Mouse (Mus musculus) limb, embryonic 10.5 days (tissue): ENCODE data around the gene Plxnd1. TPM values are rescaled to one million over a fixed set of nuclear protein-coding genes. Genes with fewer than 3 reads are reported as not detected.

ENCODE experiments used
- DNase-seq: peaks from one replicate; pipeline ENCODE4 v3.0.0-alpha.2; 2017; ENCODE audit warnings: low spot score
- H3K27ac ChIP-seq: fragments of 300-500 bp; sonication (generic); 2 replicates; pipeline ENCODE4 v1.5.1; 2016; ENCODE audit warnings: mild to moderate bottlenecking
- H3K27me3 ChIP-seq: fragments of 300-500 bp; sonication (generic); 2 replicates; pipeline ENCODE4 v1.6.1; 2016; ENCODE audit warnings: low read depth, mild to moderate bottlenecking; ENCODE audit not compliant: poor library complexity, severe bottlenecking
- H3K36me3 ChIP-seq: fragments of 300-500 bp; sonication (generic); 2 replicates; pipeline ENCODE4 v1.6.1; 2016; ENCODE audit warnings: mild to moderate bottlenecking, moderate library complexity
- H3K4me1 ChIP-seq: fragments of 300-500 bp; sonication (generic); 2 replicates; pipeline ENCODE4 v1.6.1; 2016
- H3K4me3 ChIP-seq: fragments of 300-500 bp; sonication (generic); 2 replicates; pipeline ENCODE4 v1.5.1; 2016; ENCODE audit warnings: mild to moderate bottlenecking, moderate library complexity
- H3K9me3 ChIP-seq: fragments of 300-500 bp; sonication (generic); replicated peaks from 2 replicates; pipeline ENCODE4 v1.6.1; 2016; ENCODE audit warnings: mild to moderate bottlenecking
- WGBS: fragments of 180-500 bp; shearing (Covaris S2); methylation state at CpG from one replicate; pipeline ENCODE4 v1.1.7; 2016; 5-methylcytosine and 5-hydroxymethylcytosine counted together
- polyA plus RNA-seq: library from polyadenylated mRNA; unstranded; fragments of >200 nt; fragmentation: Nextera tagmentation; extraction: Ambion mirVana; gene quantifications from 2 replicates; pipeline ENCODE4 v1.2.1, GENCODE M21; 2016

Plxnd1 gene
- polyA plus RNA-seq, 1 experiment from 2014 or later = 27.9 TPM

DNA sequence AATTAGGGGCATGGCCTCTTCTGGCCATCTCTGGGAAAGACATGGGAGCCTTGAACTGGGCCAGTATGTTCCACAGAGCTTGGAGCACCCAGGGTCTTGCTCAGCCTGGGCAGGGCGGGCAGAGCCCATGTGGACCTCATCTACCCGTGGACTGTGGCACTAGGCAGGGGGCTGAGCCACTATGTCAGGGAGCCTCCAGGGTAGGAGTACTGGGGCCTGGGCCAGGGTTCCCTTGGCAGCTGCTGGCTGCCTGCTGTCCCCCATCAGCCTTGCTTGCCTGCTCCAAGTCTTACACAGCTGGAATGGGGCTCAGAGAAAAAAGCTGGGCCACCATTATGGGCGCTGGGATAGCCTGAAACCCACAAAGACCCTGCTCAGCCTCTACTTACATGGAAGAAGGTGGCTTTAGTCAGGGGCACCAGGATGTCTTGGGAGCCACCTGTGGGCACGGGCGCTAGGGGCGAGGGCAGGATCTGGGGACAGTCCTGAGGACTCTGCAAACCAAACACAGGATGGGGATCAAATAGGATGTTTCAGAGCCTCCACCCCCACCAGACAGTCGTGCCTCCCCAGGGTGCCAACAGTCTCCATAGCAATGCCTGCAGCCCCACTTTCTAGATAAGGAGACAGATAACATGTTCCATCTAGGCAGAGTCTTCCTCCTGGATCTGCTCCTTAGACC lies 22.6 kb downstream of the Plxnd1 start:
- H3K27me3 ChIP-seq = no peaks in the 10 kb centered on the region
- DNase-seq = no peak
- peak overlapping the region; percentile 64 for H3K27ac ChIP-seq
- H3K4me3 ChIP-seq = no peak overlapping the region
- H3K9me3 ChIP-seq = no peaks in the 10 kb centered on the region
- H3K4me1 ChIP-seq = peaks cover 69% of the 10 kb centered on the region
- 79% methylated on average over 7 of the region's 7 CpGs for WGBS
- no peaks in the 10 kb centered on the region for H3K36me3 ChIP-seq

DNA sequence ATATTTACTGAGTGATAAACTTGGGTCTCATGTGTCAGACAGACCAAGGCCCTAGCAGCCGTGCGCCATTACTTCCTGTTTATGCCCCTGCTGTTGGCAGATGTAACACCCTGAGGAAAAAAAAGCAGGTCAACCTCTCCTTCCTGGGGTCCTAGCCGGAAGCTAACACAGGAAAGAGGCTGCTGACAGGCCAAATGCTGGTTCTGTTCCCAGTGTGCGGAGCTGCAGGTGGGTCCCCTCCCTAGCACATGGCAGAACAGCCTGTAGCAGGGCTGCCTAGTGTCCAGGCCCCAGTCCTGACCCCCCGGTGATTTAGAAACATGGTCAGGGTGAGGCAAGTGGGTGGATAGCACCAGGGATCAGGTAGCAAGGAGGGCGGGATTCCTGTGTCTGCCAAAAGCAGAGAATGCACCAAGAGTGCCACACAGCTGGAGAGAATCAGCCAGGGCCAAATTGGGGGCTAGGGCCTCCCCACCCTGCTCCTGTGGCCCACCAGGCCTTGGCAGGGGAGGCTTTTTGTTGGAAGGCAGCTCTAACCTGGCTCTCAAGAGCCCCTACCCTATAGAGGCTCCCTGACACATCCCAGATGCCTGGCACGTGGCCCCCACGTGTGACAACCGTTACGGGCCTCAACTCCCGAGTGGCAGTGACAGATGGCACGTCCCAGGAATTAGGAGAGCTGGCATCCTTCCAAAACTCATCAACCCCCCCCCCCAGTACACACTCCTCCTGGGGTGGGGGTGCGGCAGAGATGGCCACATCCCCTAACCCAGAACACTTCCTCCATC lies 23.3 kb downstream of the Plxnd1 start:
- Histone ChIP-seq H3K27ac (peak overlapping the region; percentile 64), H3K36me3 (peaks cover 3% of the 10 kb centered on the region; the same call in 1 of the 2 replicates), H3K9me3 (no peaks in the 10 kb centered on the region), H3K4me3 (no peak overlapping the region), H3K4me1 (peaks cover 72% of the 10 kb centered on the region), H3K27me3 (no peaks in the 10 kb centered on the region)
- no peak for DNase-seq
- WGBS = 64% methylated on average over 13 of the region's 13 CpGs

DNA sequence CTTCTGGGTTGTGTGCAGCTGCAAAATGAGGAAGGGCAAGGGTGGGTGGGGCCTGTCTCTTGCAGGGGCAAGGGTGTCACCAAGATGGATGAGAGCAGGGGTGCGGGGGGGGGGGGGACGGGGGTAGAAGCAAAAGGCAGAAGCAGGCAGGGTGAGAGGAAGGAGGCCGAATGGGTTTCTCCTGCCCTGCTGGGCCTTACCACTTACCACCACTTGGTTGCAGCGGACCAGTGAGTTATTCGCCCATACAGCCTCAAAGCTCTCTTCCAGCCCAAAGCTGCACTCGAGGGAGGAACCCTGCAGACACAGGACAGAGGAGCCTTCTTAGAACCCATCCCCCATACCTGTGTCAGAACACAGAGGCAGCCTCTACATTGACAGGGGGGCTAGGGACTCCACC lies 24.9 kb downstream of the Plxnd1 start:
- no peak for DNase-seq
- Histone ChIP-seq H3K27me3 (no peaks in the 10 kb centered on the region), H3K4me3 (no peak overlapping the region), H3K36me3 (peaks cover 8% of the 10 kb centered on the region), H3K27ac (0 out of 2 replicates have a peak overlapping the region, but pooled peaks have one; percentile 71), H3K4me1 (peaks cover 72% of the 10 kb centered on the region), H3K9me3 (no peaks in the 10 kb centered on the region)
- WGBS = 57% methylated on average over 4 of the region's 6 CpGs

DNA sequence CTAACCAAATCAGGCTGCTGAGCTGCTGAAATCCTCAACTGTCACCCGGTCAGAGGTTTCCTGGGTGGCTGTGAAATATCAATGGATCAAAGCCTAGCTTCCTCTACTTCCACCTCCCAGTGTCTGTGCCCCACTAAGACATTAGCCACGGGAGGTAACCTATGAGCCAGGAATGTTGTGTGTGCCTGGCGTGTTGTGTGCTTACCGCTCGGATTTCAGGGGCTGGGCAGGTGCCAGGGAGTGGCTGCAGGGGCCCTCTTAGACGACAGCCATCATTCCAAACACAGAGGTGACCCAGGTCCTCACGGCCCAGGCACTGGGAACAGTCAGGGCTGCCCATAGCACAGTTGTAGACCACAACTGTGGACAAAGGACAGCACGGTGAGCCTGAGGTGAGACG lies 25.7 kb downstream of the Plxnd1 start:
- 74% methylated on average over 9 of the region's 9 CpGs for WGBS
- peaks cover 8% of the 10 kb centered on the region for H3K36me3 ChIP-seq
- H3K27ac ChIP-seq = 0 out of 2 replicates have a peak overlapping the region, but pooled peaks have one; percentile 71
- no peak for DNase-seq
- H3K9me3 ChIP-seq = no peaks in the 10 kb centered on the region
- peaks cover 67% of the 10 kb centered on the region for H3K4me1 ChIP-seq
- H3K4me3 ChIP-seq = no peak overlapping the region
- H3K27me3 ChIP-seq = 0 out of 2 replicates have a peak, but pooled peaks cover 1% of the 10 kb centered on the region

DNA sequence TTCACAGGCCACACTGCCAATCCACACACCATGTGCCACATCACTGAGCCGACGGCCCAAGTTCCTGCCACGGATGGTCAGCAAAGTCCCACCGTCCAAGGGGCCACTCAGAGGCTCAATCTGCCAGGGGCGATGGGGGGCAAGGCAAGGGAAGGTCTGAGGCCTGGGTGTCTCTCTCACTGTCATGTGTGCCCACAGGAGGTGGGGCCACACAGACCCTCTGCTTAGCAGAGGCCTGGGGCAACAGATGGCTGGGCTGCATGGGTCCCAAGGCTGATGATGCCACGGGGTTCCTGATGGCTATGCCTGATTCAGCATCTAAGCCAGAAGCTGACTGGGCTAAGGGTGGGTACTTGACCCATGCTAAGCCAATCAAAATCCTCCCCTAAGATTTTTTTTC lies 26.1 kb downstream of the Plxnd1 start:
- Histone ChIP-seq H3K27me3 (0 out of 2 replicates have a peak, but pooled peaks cover 3% of the 10 kb centered on the region), H3K27ac (peak overlapping the region; percentile 71), H3K9me3 (no peaks in the 10 kb centered on the region), H3K4me3 (no peak overlapping the region), H3K4me1 (peaks cover 63% of the 10 kb centered on the region), H3K36me3 (peaks cover 8% of the 10 kb centered on the region)
- no peak for DNase-seq
- WGBS = 71% methylated on average over 6 of the region's 6 CpGs

DNA sequence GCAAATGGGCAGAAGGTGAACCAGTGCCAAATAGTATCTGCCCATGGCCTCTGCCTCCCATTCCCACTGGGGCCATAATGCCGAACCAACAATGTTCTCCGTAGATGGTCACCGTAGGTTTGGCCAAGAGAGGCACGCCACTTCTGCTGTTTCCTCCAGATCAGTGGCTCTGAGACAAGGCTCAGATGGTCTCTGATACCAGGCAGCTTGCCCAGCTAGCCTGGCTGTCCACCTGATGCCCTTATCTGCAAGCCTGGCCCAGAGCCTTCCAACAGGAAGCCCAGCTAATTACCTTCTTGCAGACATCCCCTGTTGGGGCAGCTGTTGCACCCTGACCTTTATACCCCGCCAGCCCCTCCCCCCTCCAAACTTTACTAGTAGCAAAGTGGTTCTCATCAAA lies 26.7 kb downstream of the Plxnd1 start:
- Histone ChIP-seq H3K27me3 (peaks cover 8% of the 10 kb centered on the region; the same call in 1 of the 2 replicates), H3K27ac (peak overlapping the region; percentile 71), H3K4me3 (no peak overlapping the region), H3K36me3 (peaks cover 10% of the 10 kb centered on the region), H3K9me3 (no peaks in the 10 kb centered on the region), H3K4me1 (peaks cover 66% of the 10 kb centered on the region)
- no peak for DNase-seq
- 68% methylated on average over 5 of the region's 5 CpGs for WGBS

DNA sequence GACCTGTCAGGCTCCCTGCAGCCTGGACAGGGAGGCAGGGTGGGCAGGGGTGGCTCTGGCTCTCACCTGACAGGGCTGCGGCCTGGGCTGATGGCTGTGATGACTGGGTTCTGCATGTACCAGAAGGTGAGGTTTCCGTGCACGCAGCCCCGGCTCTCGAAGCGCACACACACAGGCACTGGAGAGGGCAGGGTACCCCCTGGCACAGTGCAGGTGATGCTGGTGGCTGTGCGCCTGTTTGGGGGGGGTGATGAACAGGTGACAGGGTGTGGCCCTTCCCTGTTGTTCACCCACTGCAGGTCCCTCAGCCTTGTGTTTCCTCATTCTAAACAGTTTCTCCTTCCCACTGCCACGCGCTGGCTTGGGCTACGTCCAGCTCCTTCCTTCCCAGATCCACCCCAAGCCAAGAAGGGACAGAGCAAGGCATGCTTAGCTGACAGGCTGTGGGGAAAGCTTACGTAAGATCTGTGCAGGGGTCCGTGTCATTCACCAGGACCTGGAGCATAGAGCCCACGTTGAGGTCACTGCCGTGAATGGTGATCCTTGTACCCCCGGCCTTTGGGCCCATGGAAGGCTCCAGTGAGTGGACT lies 27.4 kb downstream of the Plxnd1 start:
- Histone ChIP-seq H3K36me3 (peaks cover 12% of the 10 kb centered on the region), H3K27ac (peak overlapping the region; percentile 71; the same call in 1 of the 2 replicates), H3K4me3 (no peak overlapping the region), H3K4me1 (peaks cover 64% of the 10 kb centered on the region), H3K27me3 (peaks cover 8% of the 10 kb centered on the region; the same call in 1 of the 2 replicates), H3K9me3 (no peaks in the 10 kb centered on the region)
- 95% methylated on average over 15 of the region's 15 CpGs for WGBS
- no peak for DNase-seq

DNA sequence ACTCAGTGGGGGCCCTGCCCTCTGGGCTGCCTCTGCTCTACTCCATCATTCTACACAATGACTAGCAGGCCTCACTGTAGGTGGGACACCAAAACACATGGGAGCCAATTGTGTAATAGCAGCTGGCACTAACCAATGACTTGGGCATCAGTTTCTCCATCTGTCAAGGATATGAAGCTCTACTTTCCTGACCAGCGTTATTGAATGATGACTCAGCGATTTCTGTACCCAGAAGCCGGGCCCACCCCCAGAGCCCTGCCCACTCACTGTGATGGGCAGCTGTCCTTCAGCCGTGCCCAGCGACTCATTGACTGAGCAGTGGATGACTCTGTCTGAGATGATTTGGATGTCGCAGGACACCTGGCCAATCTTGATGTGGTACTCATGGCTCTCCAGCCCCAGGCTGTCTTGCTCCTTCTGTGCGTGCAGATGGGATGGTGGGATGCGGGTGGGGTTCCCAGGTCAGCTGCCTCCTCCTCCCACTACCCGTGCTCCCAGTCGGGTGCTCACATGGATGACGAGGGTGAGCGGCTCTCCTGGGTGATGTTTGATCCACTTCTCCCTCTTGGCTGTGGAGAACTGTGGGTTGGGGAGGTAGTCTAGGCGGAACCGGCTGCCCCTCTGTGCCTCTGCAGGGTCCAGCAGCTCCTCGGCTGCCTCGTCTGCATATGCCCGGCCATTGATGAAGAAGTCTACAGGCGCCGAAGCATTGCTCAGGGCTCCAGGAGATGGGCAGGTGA lies 28.4 kb downstream of the Plxnd1 start:
- 93% methylated on average over 19 of the region's 19 CpGs for WGBS
- Histone ChIP-seq H3K9me3 (no peaks in the 10 kb centered on the region), H3K4me3 (no peak overlapping the region), H3K4me1 (peaks cover 58% of the 10 kb centered on the region), H3K27me3 (peaks cover 8% of the 10 kb centered on the region; the same call in 1 of the 2 replicates), H3K27ac (no peak overlapping the region; the same call in 1 of the 2 replicates), H3K36me3 (peaks cover 12% of the 10 kb centered on the region)
- DNase-seq = no peak

DNA sequence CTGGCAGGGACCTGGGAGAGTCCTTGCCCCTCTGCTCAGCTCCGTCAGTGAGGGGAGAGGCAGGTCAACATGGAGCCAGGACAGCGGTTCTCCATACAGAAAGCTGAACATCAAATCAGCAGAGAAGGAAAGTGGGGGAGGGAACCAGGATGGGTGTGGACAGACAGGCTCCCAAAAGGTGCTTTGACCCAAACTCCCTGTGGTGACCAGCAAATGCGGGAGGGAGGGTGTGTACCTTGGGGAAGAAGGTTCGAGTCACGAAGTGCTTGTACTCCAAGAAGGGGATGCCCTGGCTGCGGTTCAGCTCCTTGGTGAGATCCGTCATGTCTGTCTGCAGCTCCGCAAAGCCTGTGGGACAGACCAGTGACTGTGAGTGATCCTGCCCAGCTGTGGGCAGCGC lies 31.1 kb downstream of the Plxnd1 start:
- H3K36me3 ChIP-seq = peaks cover 17% of the 10 kb centered on the region
- peaks cover 8% of the 10 kb centered on the region; the same call in 1 of the 2 replicates for H3K27me3 ChIP-seq
- 72% methylated on average over 9 of the region's 9 CpGs for WGBS
- H3K27ac ChIP-seq = no peak overlapping the region
- H3K4me1 ChIP-seq = peaks cover 49% of the 10 kb centered on the region
- no peak overlapping the region for H3K4me3 ChIP-seq
- no peak for DNase-seq
- no peaks in the 10 kb centered on the region for H3K9me3 ChIP-seq

DNA sequence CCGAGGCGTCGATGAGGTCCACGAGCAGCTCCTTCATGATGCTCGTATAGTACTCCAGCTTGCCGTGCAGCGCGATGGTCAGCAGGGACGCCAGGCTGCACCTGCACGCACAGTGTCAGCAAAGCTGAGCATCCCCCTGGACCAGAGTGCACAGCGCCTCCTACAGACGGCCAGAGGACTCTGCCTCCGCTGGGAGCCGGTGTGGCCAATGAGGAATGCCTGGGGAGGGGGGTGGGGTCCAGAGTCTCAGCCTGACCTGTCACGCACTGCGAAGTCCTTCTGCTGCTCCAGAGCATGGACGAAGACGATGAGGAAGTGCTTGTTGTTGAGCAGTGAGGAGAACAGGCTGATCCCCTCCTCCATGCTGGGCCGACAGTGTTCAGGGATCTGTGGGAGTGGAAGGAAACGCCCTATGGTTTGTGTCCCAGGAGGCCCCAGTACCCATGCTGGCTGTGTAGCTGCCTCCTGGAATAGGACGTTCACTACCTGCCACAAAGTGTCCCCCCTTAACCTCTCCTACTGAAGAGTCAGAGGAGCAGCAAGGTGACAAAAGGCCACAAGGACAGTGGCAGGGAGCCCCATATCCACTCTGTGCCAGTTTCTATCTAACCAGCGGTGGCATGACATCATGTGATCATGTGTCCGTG lies 32.2 kb downstream of the Plxnd1 start:
- H3K9me3 ChIP-seq = no peaks in the 10 kb centered on the region
- peak; percentile 63 for DNase-seq
- H3K27ac ChIP-seq = no peak overlapping the region

DNA sequence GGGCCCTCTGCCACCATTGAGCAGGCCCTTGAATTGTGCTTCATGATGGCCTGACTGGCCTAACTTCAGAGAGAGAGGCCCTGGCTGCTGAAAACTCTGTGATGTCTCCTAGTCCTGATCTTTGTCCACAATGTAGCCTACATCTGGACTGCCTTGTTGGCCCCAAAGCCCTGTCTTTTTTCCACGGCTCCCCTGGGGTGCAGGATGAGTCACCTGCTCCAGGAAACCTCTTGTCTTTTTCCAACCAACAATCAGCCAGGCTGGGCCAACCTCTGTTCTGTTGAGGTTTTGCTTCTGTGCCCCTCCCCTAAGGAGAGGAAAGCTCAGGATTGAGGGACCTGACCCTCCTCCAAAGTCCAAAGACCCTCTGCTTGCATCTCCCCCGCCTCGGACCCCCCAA lies 33.1 kb downstream of the Plxnd1 start:
- no peaks in the 10 kb centered on the region for H3K9me3 ChIP-seq
- WGBS = 86% methylated on average over 3 of the region's 3 CpGs
- H3K4me1 ChIP-seq = peaks cover 51% of the 10 kb centered on the region
- no peak overlapping the region for H3K27ac ChIP-seq
- H3K4me3 ChIP-seq = no peak overlapping the region
- peaks cover 8% of the 10 kb centered on the region; the same call in 1 of the 2 replicates for H3K27me3 ChIP-seq
- H3K36me3 ChIP-seq = peaks cover 16% of the 10 kb centered on the region
- no peak for DNase-seq

More for the DNA sequence above, 32.2 kb downstream of the Plxnd1 start:
- WGBS = 44% methylated on average over 23 of the region's 23 CpGs
- Histone ChIP-seq H3K4me1 (peaks cover 49% of the 10 kb centered on the region), H3K36me3 (peaks cover 17% of the 10 kb centered on the region), H3K4me3 (no peak overlapping the region), H3K27me3 (peaks cover 8% of the 10 kb centered on the region; the same call in 1 of the 2 replicates)

DNA sequence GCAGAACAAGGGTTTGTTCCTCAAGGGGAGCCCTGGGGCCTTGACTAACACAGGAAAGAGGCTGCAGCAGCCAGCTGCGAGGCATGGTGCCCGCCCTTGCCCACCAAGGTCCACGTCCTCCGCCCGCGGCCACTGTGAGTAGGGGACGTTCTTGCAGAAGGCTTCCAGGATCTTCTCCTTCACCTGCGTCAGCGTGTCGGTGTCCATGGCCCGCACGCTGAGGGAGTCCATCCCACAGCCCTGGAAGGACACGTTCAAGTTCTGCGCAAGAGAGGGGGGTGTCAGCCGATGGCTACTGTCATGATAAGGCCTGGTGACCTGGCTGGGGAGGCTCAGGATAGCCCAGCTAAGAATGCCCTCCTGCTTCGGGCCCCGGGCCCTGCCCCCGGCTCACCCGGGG lies 34.5 kb downstream of the Plxnd1 start:
- Histone ChIP-seq H3K9me3 (no peaks in the 10 kb centered on the region), H3K36me3 (0 out of 2 replicates have a peak, but pooled peaks cover 8% of the 10 kb centered on the region), H3K4me1 (peaks cover 65% of the 10 kb centered on the region), H3K27me3 (peaks cover 8% of the 10 kb centered on the region; the same call in 1 of the 2 replicates), H3K4me3 (no peak overlapping the region), H3K27ac (0 out of 2 replicates have a peak overlapping the region, but pooled peaks have one; percentile 32)
- no peak for DNase-seq
- WGBS = 95% methylated on average over 19 of the region's 19 CpGs
